Comparison of ENCODE assay signal across 9 mouse cellular contexts in the genomic region with DNA sequence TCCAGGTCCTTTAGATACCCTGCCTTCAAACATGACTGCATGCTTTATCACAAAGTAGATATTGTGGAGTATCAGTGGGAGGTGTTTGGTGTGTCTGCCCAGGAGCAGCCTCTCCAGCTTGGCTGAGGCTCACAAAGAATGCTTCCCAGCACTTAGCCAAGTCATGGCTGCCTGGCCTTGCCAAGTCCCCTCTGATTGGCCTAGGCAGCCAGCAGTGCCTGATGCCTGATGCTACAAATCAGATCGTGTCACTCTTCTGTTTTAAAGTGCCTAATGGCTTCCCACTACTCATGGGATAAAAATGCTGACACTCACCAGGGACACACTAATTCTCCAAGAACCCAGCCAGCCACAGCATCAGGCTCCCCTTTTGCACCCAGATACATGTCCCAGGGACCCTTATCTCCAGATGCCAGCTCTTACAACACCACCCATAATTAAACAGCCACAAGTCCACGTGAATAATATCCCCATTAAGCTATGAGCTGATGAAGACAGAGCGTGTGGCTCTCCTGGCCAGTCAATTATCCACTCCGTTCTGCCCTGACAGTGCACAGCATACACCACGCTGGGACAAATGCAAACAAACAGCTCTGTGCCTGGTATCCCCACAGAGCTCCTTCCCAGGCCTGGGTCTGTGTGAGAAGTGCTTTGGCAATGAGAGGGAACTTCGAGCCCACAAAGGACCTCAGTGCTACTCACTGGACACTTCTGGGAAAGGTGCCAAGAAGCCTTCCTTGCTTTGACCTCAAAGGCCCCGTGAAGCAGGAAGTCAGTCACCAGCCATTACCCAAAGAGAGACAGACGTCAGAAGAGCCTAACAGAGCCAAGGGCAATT.
DNase-seq lines count a peak whose midpoint lies in the region; ATAC-seq and TF ChIP-seq lines count a peak whose summit lies in the region.
"Had no signal": no experiment of that assay in that cellular context is flagged by ENCODE, and none has a peak within 500 bp of the region (broad histone marks: within the 10 kb centered on the region; RNA-seq: fewer than 3 reads in every experiment).

No protein-coding gene starts in this region.

- H3K4me1 ChIP-seq in forebrain, embryonic 13.5 days, result peaks cover 38% of the 10 kb centered on the region
- H3K4me1 ChIP-seq in forebrain, embryonic 11.5 days (replicated peaks; ENCODE audit: control insufficient read depth, insufficient read depth, low read length), result no peaks in the 10 kb centered on the region
- peaks cover 18% of the 10 kb centered on the region for H3K4me1 ChIP-seq in heart, adult 2 months (ENCODE audit: control insufficient read depth, insufficient read depth, low read length)
- H3K4me1 ChIP-seq in intestine, embryonic 16.5 days (ENCODE audit: control insufficient read depth, insufficient read depth, low read length), result peaks cover 3% of the 10 kb centered on the region; the same call in 1 of the 2 replicates
- peaks cover 15% of the 10 kb centered on the region for H3K4me1 ChIP-seq in limb, embryonic 13.5 days
- H3K4me1 ChIP-seq in midbrain, embryonic 12.5 days, result peaks cover 9% of the 10 kb centered on the region

- ATAC-seq in forebrain, embryonic 13.5 days, result peak; percentile 77
- no peak for ATAC-seq in forebrain, embryonic 11.5 days (replicated peaks; ENCODE audit: low FRiP score)
- peak; percentile 73 for ATAC-seq in intestine, embryonic 16.5 days
- no peak for ATAC-seq in limb, embryonic 13.5 days (ENCODE audit: low FRiP score, low read depth)
- no peak; the same call in 1 of the 2 replicates for ATAC-seq in midbrain, embryonic 12.5 days (ENCODE audit: low FRiP score, low read depth)
- no peak for ATAC-seq in inflammation-experienced regulatory T-cells, adult 6 months

- no peak for TF ChIP-seq CTCF in brain, embryonic 14.5 days (IDR thresholded peaks at IDR 0.05; ENCODE audit: borderline replicate concordance, extremely low read depth, insufficient read depth, insufficient read length)
- no peak for TF ChIP-seq CTCF in heart, adult 2 months (IDR thresholded peaks at IDR 0.05)

- intact Hi-C loops in heart, adult 2 months (cut with DNase I), result no loop called here

- no peaks in the 10 kb centered on the region for H3K79me2 ChIP-seq in heart, adult 2 months (replicated peaks; ENCODE audit: control insufficient read depth, insufficient read depth, low read length)

- no peak for DNase-seq in forebrain, embryonic 11.5 days (ENCODE audit: low spot score)
- DNase-seq in brain, embryonic 14.5 days (ENCODE audit: low read depth), result peak; percentile 86
- DNase-seq in heart, adult 2 months, result peak; percentile 58 to 81

- no peaks in the 10 kb centered on the region for H3K27me3 ChIP-seq in forebrain, embryonic 13.5 days
- H3K27me3 ChIP-seq in forebrain, embryonic 11.5 days (ENCODE audit: control insufficient read depth, insufficient read depth, low read length), result no peaks in the 10 kb centered on the region
- H3K27me3 ChIP-seq in heart, adult 2 months (ENCODE audit: control insufficient read depth, insufficient read depth, low read length), result no peaks in the 10 kb centered on the region
- H3K27me3 ChIP-seq in intestine, embryonic 16.5 days (replicated peaks; ENCODE audit: control insufficient read depth, insufficient read depth, low read length), result no peaks in the 10 kb centered on the region
- H3K27me3 ChIP-seq in limb, embryonic 13.5 days, result no peaks in the 10 kb centered on the region
- no peaks in the 10 kb centered on the region for H3K27me3 ChIP-seq in midbrain, embryonic 12.5 days

- TF ChIP-seq POLR2A in brain, embryonic 14.5 days (IDR thresholded peaks at IDR 0.05; ENCODE audit: borderline replicate concordance, extremely low read depth, insufficient read depth, insufficient read length, poor library complexity, severe bottlenecking), result no peak
- no peak for TF ChIP-seq POLR2A in heart, adult 2 months (IDR thresholded peaks at IDR 0.05; ENCODE audit: insufficient read depth, low read depth, low read length)

- H3K9ac ChIP-seq in forebrain, embryonic 13.5 days, result 0 out of 2 replicates have a peak overlapping the region, but pooled peaks have one; percentile 23
- H3K9ac ChIP-seq in forebrain, embryonic 11.5 days (ENCODE audit: low read length), result no peak overlapping the region
- H3K9ac ChIP-seq in heart, adult 2 months (ENCODE audit: low read depth, low read length), result no peak overlapping the region; the same call in 1 of the 2 replicates
- no peak overlapping the region for H3K9ac ChIP-seq in intestine, embryonic 16.5 days (ENCODE audit: low read depth, low read length)
- H3K9ac ChIP-seq in limb, embryonic 13.5 days, result no peak overlapping the region
- no peak overlapping the region for H3K9ac ChIP-seq in midbrain, embryonic 12.5 days (replicated peaks)

- WGBS in forebrain, embryonic 13.5 days, result 29% methylated on average over 8 of the region's 8 CpGs
- 66% methylated on average over 8 of the region's 8 CpGs for WGBS in forebrain, embryonic 11.5 days
- 8% methylated on average over 8 of the region's 8 CpGs for WGBS in heart, adult 2 months
- WGBS in intestine, embryonic 16.5 days, result 28% methylated on average over 8 of the region's 8 CpGs
- 28% methylated on average over 8 of the region's 8 CpGs for WGBS in limb, embryonic 13.5 days
- WGBS in midbrain, embryonic 12.5 days, result 60% methylated on average over 8 of the region's 8 CpGs

- no peak for TF ChIP-seq EP300 in heart, adult 2 months (IDR thresholded peaks at IDR 0.05; ENCODE audit: insufficient read depth, low read depth, low read length)

- no peak overlapping the region for H3K4me3 ChIP-seq in forebrain, embryonic 13.5 days
- no peak overlapping the region for H3K4me3 ChIP-seq in forebrain, embryonic 11.5 days (ENCODE audit: low read depth, low read length)
- H3K4me3 ChIP-seq in heart, adult 2 months, result no peak overlapping the region
- H3K4me3 ChIP-seq in intestine, embryonic 16.5 days (ENCODE audit: low read length), result no peak overlapping the region
- H3K4me3 ChIP-seq in limb, embryonic 13.5 days, result no peak overlapping the region
- H3K4me3 ChIP-seq in midbrain, embryonic 12.5 days, result no peak overlapping the region
- H3K4me3 ChIP-seq: erythroblast, embryonic 14.5 days had no signal

- no peak overlapping the region for H3K4me2 ChIP-seq in forebrain, embryonic 13.5 days
- H3K4me2 ChIP-seq in forebrain, embryonic 11.5 days (ENCODE audit: low read depth, low read length, severe bottlenecking), result no peak overlapping the region
- H3K4me2 ChIP-seq in intestine, embryonic 16.5 days (ENCODE audit: low read depth, low read length), result no peak overlapping the region
- H3K4me2 ChIP-seq in limb, embryonic 13.5 days (replicated peaks), result no peak overlapping the region
- no peak overlapping the region for H3K4me2 ChIP-seq in midbrain, embryonic 12.5 days (replicated peaks)

- H3K36me3 ChIP-seq in forebrain, embryonic 13.5 days (ENCODE audit: poor library complexity, severe bottlenecking), result peaks cover 8% of the 10 kb centered on the region; the same call in 1 of the 2 replicates
- H3K36me3 ChIP-seq in forebrain, embryonic 11.5 days (ENCODE audit: control insufficient read depth, insufficient read depth, low read length), result no peaks in the 10 kb centered on the region
- no peaks in the 10 kb centered on the region for H3K36me3 ChIP-seq in heart, adult 2 months (ENCODE audit: control insufficient read depth, insufficient read depth, low read length)
- H3K36me3 ChIP-seq in intestine, embryonic 16.5 days (ENCODE audit: control insufficient read depth, insufficient read depth, low read length), result peaks cover 3% of the 10 kb centered on the region; the same call in 1 of the 2 replicates
- H3K36me3 ChIP-seq in limb, embryonic 13.5 days, result peaks cover 29% of the 10 kb centered on the region
- 0 out of 2 replicates have a peak, but pooled peaks cover 14% of the 10 kb centered on the region for H3K36me3 ChIP-seq in midbrain, embryonic 12.5 days

- H3K9me3 ChIP-seq in forebrain, embryonic 13.5 days (replicated peaks), result no peaks in the 10 kb centered on the region
- no peaks in the 10 kb centered on the region for H3K9me3 ChIP-seq in forebrain, embryonic 11.5 days (ENCODE audit: control insufficient read depth, low read length)
- H3K9me3 ChIP-seq in intestine, embryonic 16.5 days (ENCODE audit: control insufficient read depth, low read length), result no peaks in the 10 kb centered on the region
- no peaks in the 10 kb centered on the region for H3K9me3 ChIP-seq in limb, embryonic 13.5 days
- no peaks in the 10 kb centered on the region for H3K9me3 ChIP-seq in midbrain, embryonic 12.5 days

- peak overlapping the region; percentile 72 for H3K27ac ChIP-seq in forebrain, embryonic 13.5 days
- no peak overlapping the region for H3K27ac ChIP-seq in forebrain, embryonic 11.5 days (ENCODE audit: low read depth, low read length)
- H3K27ac ChIP-seq in heart, adult 2 months, result peak overlapping the region; percentile 62
- no peak overlapping the region; the same call in 1 of the 2 replicates for H3K27ac ChIP-seq in intestine, embryonic 16.5 days (ENCODE audit: low read length)
- peak overlapping the region; percentile 10; the same call in 1 of the 2 replicates for H3K27ac ChIP-seq in limb, embryonic 13.5 days
- 0 out of 2 replicates have a peak overlapping the region, but pooled peaks have one; percentile 20 for H3K27ac ChIP-seq in midbrain, embryonic 12.5 days (replicated peaks)

Comparison
In these comparisons a context has a peak if more than half of its experiments do, and no peak if none do; other contexts are left out.
1. ATAC-seq: peak in forebrain, embryonic 13.5 days (single experiment) and intestine, embryonic 16.5 days (single experiment); none in forebrain, embryonic 11.5 days (single experiment), limb, embryonic 13.5 days (single experiment), midbrain, embryonic 12.5 days (single experiment) and inflammation-experienced regulatory T-cells, adult 6 months (single experiment).
2. H3K27ac ChIP-seq: peak in forebrain, embryonic 13.5 days (single experiment), heart, adult 2 months (single experiment), limb, embryonic 13.5 days (single experiment) and midbrain, embryonic 12.5 days (single experiment); none in forebrain, embryonic 11.5 days (single experiment) and intestine, embryonic 16.5 days (single experiment).